Mouse (Mus musculus) cerebellum, postnatal 14 days (tissue): ENCODE results near the gene Lpar1.

Source experiments
- DNase-seq, 2 experiments: peaks; one replicate each; pipeline ENCODE4 v3.0.0; 2021; ENCODE audit warnings: mixed read lengths in 2 of 2

Gene Lpar1

DNA sequence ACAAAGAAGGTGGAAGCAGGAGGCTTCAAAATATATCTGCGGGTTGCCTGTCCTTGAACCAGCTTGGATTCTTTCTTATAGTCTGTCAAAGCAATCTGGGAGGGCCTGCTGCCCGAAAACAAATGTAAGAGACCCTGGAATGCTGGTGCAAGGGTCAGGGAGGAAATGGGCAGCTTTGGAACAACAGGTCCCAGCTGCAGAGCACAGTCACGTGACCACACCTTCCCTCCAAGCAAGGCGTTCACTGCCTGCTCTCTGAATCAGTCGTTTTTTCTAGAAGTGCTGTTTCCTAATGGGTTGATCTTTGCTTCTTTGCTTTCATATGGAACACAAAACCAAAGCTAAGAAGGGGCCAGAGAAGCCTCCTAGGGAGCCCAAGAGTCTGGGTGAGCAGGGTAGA, 111.4 kb downstream of the Lpar1 start:
- no peak for DNase-seq

DNA sequence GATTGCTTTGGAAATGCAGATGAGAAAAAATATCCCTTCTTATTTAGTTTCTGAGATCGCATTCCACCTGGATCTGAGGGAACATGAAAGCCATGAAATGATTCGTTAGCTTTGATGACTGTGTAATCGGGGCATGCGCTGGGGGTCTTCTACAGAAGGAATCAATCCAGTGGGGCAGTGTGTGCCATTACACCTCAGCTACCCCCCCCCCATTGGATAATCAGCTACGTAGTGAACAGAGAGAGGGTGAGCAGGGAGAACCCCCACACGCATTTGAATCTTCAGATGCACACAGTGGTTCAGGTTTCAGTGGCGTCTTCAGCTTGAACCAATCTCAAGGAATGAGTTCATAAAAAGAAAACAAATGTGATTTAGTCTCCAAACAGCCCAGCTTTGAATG, 115.0 kb downstream of the Lpar1 start:
- DNase-seq: no peak

DNA sequence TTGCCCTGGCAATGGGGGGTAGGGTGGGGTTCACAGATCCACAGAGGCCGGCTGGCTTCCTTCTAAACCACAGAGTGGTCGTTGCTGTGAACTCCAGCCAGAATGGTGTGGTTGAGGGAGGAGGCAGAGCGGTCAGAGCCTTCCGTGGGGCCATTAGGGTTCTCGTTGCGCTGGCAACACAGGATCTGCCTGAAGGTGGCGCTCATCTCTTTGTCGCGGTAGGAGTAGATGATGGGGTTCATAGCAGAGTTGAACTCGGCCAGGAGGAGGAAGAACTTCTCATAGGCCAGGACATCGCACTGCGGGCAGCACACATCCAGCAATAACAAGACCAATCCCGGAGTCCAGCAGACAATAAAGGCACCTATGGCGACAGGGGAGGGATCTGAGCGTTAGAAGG, 116.4 kb downstream of the Lpar1 start:
- no peak for DNase-seq

DNA sequence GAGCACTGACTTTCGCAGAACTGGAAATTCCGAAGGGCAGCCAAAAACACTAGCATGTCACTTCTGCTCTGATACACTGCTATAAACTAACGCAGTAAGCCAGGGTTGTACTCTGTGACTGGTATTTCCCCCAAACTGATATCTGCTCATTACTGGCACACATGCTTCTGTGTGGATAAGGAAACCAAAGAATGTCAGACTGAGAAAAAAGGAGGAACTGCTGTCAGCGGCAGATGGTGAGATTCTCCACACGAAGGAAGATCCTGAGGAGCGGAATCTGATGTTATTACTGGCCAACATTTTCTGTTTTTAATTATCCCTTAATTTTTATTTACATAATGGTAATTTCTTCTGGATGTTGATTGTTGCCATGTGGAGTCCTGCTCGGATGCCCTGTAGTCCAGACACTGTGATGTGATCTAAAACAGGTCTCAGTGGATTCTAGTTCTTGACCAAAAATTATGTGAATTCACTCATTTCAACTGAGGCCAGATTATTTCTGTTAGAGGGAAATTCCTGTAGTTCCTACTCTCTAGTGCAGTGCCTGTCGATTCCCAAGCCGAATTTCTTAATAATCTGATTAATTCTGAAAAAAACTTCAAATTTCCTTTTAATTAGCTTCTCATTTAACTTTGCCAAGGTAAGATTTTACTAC, 130.3 kb downstream of the Lpar1 start:
- DNase-seq: peak in 1 of 2 experiments; percentile 8

DNA sequence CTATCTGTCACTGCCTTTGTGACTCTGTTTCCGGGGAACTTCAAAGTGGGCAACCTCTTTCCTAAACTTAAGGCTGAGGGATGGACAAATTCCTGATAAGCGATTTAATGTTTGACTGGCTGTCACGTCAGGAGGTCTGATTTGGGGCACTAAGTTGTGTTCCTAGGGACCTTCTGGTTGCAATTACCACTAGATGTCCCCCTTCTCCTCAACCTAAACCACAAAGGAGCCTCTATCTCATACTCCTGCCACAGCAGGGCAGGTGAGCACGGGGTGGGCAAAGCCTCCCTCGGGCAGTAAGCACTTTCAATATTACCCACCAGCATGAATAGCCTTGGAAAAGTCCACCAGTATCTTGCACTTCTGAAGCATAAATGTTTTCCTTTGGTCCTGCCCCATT, 134.5 kb downstream of the Lpar1 start:
- no peak for DNase-seq

DNA sequence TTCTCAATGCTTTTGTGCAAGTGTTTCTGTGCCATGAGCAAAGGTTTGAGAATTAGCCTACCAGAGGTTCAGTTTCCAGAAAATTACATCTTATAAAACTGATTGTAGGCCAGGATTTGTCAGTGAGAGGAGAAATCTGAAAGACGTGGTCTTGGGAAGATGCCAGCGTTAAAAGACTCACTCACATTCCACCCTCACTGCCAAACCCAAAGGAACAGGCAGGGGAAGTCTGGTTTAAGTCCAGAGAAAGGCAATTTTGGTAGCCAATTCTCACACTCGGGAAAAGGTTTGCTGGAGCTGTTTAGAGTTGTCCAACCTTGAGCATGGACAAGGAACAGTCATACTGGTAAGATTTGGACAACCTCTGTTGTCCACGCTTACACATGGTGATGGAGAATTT, 136.4 kb downstream of the Lpar1 start:
- DNase-seq: peak in 1 of 2 experiments; percentile 20

DNA sequence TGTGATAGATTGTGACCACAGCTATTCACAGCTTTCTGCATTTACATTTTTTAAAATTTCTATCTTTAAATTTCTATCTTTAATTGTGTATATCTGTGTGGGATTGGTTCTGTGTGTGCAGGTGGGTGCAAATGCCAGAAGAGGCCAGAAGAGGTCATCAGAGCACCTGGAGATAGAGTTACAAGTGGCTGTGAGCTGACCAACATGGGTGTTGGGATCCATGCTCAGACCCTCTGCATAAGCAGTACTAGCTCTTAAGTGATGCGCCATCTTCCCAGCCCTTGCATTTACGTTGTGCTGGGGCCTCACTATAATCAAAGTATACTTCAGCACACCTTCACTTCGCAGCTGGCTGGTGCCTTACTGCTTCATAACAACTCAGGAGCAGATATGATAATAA, 138.2 kb downstream of the Lpar1 start:
- DNase-seq: no peak

DNA sequence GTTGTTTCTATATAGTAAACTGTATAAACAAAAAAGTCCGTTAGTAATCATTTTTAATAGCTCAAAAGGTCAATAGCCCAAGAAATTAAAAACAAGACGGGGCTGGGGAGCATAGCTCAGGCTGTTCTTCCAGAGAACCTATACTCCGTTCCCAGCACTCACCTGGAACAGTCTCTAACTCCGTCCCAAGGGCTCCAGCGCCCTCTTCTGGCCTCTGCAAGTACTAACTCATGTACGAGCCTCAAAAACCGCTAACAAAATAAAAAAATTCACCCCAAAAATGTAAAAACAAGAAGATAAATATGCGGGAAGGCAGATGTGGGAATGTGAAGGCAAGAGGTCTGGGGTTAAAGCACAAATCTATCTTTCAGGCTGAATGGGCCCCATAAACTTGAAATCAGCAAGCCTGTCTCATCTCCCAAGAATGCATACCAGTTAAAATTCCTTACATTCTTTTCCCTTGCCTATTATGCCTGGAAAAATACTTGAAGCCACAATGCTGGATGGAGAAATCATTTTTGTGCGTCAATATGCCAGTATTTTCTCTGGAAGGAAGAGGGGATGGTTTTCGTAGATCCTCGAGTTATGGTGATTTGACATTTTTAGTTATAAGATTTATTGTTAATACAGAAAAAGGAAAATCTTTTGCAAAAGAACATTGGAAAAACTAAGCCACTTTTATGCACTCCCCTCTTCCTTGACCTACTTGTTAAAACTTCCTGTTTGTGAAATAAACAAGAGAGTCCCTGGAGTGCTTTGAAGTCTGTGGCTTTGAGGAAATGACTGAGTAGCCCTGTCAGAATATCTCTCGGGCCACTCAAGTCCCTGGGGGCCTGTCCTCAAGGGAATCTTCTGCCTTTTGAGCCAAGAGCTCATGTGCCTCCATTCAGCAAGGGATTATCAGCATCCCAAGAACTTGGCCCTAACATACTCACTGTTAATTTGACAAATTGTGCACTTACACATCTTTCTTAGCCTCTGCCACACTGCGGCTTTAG, 140.2 kb downstream of the Lpar1 start:
- DNase-seq: no peak

DNA sequence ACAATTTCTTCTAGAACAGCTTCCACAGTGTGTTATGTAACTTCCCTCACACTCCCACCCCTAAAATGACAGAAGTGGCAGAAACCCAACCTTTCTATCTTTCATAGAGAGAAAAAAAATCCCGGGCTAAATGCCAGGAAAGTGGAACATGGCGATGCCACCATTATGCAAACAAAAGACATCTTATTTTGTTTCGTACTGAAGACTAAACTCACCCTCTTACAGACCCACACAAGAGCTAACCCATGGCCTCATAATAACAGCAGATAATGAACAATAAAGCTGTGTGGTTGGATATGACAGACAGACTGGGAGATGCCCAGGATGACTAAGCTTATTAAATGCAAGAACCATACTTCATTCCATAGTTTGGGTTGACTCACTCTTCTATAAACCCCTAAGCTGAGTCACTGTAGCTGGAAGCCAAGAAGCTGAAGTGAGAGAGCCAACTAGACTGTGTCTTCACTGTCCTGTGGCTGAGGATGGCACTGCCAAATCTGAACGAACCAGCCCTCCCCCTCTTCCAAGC, 151.7 kb downstream of the Lpar1 start:
- peak; percentile 38 to 43 for DNase-seq

DNA sequence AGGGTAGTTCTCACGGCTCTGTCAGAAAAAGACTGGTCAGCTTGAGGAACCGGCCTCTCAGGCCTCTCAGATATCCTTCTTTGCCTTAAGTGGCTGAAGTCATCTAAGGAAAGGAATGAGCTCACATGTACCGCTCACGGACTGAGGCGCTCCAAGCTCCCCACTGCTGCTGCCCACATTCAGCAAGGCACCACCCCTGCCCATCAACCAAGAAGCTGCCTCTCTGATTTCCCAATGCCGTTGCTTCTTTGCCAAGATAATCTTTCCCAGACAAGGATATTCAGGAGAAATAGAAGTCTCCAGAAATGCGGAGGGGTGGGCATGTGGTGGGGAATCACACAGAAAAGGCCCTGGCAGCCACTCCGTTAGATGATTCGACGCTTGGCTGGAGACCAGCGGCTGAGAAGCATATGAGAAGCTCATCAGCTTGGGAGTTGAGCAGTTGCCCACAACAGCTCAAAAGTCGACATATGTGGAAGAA, 152.8 kb downstream of the Lpar1 start:
- peak; percentile 67 to 68 for DNase-seq
